Mouse (Mus musculus): Measurements from ENCODE around the gene Cracr2b.
A peak's percentile ranks its signal among the peaks of the same experiment; 100 is the strongest.

- TF ChIP-seq POLR2A (IDR thresholded peaks at IDR 0.05; ENCODE audit: borderline replicate concordance, extremely low read depth, insufficient read depth, insufficient read length, poor library complexity, severe bottlenecking) (no peak), CTCF (IDR thresholded peaks at IDR 0.05; ENCODE audit: borderline replicate concordance, extremely low read depth, insufficient read depth, insufficient read length) (peak; percentile 55)
Measured at GRCm38 (mm10) chr7:141457986-141458660, 2.8 kb upstream of the Cracr2b start.

All from brain, embryonic 14.5 days (tissue).